Mouse (Mus musculus) limb, embryonic 11.5 days (tissue): ENCODE data around the gene 2210407C18Rik. TPM values are rescaled to one million over a fixed set of nuclear protein-coding genes. Genes with fewer than 3 reads are reported as not detected.

Experiments
- ATAC-seq: fragments of 200-750 bp; cut with Nextera tagmentation; 2 replicates; pipeline ENCODE4 v1.8.0; 2017; ENCODE audit warnings: low read depth; ENCODE audit not compliant: insufficient number of reproducible peaks, low FRiP score, low TSS enrichment
- DNase-seq: peaks from one replicate; pipeline ENCODE4 v3.0.0-alpha.2; 2015; ENCODE audit warnings: low spot score
- H3K27ac ChIP-seq: fragments of 300-500 bp; sonication (generic); replicated peaks from 2 replicates; pipeline ENCODE4 v1.5.1; 2014; ENCODE audit warnings: low read depth, mild to moderate bottlenecking, low read length
- H3K27me3 ChIP-seq: fragments of 300-500 bp; sonication (generic); 2 replicates; pipeline ENCODE4 v1.6.1; 2014; ENCODE audit warnings: mild to moderate bottlenecking, low read length, mixed read lengths; ENCODE audit not compliant: control insufficient read depth, insufficient read depth
- H3K36me3 ChIP-seq: fragments of 300-500 bp; sonication (generic); 2 replicates; pipeline ENCODE4 v1.6.1; 2014; ENCODE audit warnings: mild to moderate bottlenecking, low read length, moderate library complexity, mixed read lengths; ENCODE audit not compliant: control insufficient read depth, insufficient read depth
- H3K4me1 ChIP-seq: fragments of 300-500 bp; sonication (generic); 2 replicates; pipeline ENCODE4 v1.6.1; 2014; ENCODE audit warnings: low read length, mixed read lengths; ENCODE audit not compliant: control insufficient read depth, insufficient read depth
- H3K4me2 ChIP-seq: fragments of 300-500 bp; sonication (generic); 2 replicates; pipeline ENCODE4 v1.6.1; 2014; ENCODE audit warnings: low read depth, mild to moderate bottlenecking, moderate library complexity; ENCODE audit not compliant: severe bottlenecking
- H3K4me3 ChIP-seq: fragments of 300-500 bp; sonication (generic); 2 replicates; pipeline ENCODE4 v1.5.1; 2014; ENCODE audit warnings: low read depth, low read length
- H3K9ac ChIP-seq: fragments of 300-500 bp; sonication (generic); 2 replicates; pipeline ENCODE4 v1.6.1; 2014; ENCODE audit warnings: mild to moderate bottlenecking, low read length
- H3K9me3 ChIP-seq: fragments of 300-500 bp; sonication (generic); 2 replicates; pipeline ENCODE4 v1.6.1; 2016; ENCODE audit warnings: low read length; ENCODE audit not compliant: control insufficient read depth
- WGBS: fragments of 180-500 bp; shearing (Covaris S2); extraction: QIAGEN DNeasy Blood & Tissue Kit; methylation state at CpG from one replicate; pipeline ENCODE4 v1.1.7; 2014; 5-methylcytosine and 5-hydroxymethylcytosine counted together
- polyA plus RNA-seq: library from polyadenylated mRNA; unstranded; fragments of >200 nt; fragmentation: Nextera tagmentation; extraction: Ambion mirVana; gene quantifications from 2 replicates; pipeline ENCODE4 v1.2.1, GENCODE M21; 2014

Gene 2210407C18Rik
- polyA plus RNA-seq, result not detected in 2 replicates

DNA sequence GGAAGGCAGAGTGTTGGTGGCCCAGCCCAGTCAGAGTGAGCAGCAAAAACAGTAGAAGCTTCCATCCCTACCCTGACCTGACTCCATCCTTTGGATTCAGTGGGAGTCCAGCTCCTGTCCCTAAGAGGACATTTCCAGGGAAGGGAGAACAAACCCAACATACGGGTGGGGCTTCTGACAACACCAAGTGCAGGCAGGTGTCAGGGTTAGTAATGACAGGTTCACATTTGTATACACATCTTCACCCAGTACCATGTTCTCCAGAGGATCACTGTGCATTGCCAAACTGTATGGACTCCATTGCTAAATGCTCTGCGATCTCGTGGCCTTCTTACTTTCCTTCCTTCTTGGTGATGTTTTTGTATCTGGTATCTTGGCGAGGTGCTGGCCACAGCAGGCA is at the start of gene 2210407C18Rik:
Gene 2210407C18Rik (minus strand): TSS at position 101 of the 400 bp plus-strand sequence.
- no peaks in the 10 kb centered on the region for H3K36me3 ChIP-seq
- H3K9ac ChIP-seq, result no peak within 1 kb of the TSS
- 90% methylated on average over 4 of the region's 4 CpGs for WGBS
- no peaks in the 10 kb centered on the region for H3K9me3 ChIP-seq
- no peak within 1 kb of the TSS for H3K4me3 ChIP-seq
- DNase-seq (no peak), ATAC-seq (no peak)
- no peak within 1 kb of the TSS for H3K27ac ChIP-seq
- H3K4me1 ChIP-seq, result no peaks in the 10 kb centered on the region
- no peak within 1 kb of the TSS for H3K4me2 ChIP-seq
- no peaks in the 10 kb centered on the region for H3K27me3 ChIP-seq

DNA sequence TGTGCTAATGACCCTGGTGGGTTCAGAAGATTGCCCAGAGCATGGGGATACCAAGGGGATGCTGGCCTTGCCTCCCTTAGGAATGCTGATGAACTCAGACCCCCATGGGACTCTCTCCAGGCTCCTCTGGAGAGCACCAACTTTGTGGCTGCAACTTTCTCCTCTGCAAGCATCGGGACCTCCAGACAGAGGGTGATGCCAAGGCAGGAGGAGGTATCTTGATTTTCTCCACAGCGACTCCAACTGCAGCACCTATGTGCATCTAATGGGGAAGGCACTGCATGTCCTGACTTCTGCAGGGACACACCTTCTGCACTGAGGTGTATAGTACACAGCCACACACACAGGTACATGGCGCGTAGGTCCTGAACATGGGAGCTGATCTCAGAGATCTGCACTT is 42.7 kb upstream of the 2210407C18Rik start, which contains the start of gene Olfr322:
Gene Olfr322 (plus strand): TSS at position 187 of the 400 bp plus-strand sequence.
- H3K27me3 ChIP-seq, result no peaks in the 10 kb centered on the region
- no peak within 1 kb of the TSS for H3K4me2 ChIP-seq
- ATAC-seq, result no peak
- WGBS, result 83% methylated on average over 4 of the region's 4 CpGs
- H3K4me1 ChIP-seq, result no peaks in the 10 kb centered on the region
- no peak within 1 kb of the TSS for H3K27ac ChIP-seq
- H3K9ac ChIP-seq, result no peak within 1 kb of the TSS
- no peaks in the 10 kb centered on the region for H3K36me3 ChIP-seq
- no peak within 1 kb of the TSS for H3K4me3 ChIP-seq
- no peak for DNase-seq
- no peaks in the 10 kb centered on the region for H3K9me3 ChIP-seq

DNA sequence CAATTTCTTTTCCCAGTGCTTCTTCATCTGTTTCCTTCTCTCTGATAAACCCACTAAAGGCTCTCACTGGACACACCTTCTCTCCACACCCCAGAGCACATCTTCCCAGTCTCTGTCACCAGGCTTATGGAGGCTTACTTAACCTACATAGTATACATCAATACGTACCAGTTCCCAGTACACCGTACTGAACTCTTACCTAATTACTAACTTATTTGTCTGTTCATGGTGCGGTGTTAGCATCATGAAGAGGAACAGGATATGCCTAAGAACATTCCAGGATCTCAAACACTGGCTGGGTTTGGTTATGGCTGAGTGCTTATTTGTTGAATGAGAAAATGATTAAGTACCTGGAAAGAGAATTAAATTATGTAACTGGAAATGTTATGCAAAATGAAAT is 39.3 kb upstream of the 2210407C18Rik start:
- Histone ChIP-seq H3K4me3 (no peak overlapping the region), H3K9ac (no peak overlapping the region), H3K27me3 (no peaks in the 10 kb centered on the region), H3K4me2 (no peak overlapping the region), H3K27ac (no peak overlapping the region), H3K4me1 (no peaks in the 10 kb centered on the region), H3K9me3 (no peaks in the 10 kb centered on the region), H3K36me3 (no peaks in the 10 kb centered on the region)
- DNase-seq, result no peak
- ATAC-seq, result no peak
- 93% methylated on average over 3 of the region's 3 CpGs for WGBS

DNA sequence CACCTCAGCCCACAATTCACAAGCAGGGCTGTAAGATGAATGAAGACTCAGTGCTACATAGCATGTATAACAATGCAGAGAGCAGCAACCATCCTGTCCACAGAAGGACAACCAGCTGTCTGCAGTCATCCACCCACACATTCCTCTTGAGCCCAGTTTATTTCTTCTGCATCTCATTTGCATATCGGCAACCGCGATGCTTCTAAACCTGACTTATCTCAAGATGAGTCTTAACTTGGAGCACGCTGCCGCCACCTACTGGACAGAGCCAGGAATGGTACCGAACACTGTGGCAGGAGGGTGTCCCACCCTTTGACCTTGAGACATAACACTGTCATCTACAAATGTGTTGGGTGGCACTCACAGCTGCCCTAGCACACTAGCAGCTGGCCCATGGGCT is 27.5 kb upstream of the 2210407C18Rik start:
- peak; percentile 58 for DNase-seq
- no peak overlapping the region for H3K27ac ChIP-seq
- 0 out of 2 replicates have a peak, but pooled peaks cover 5% of the 10 kb centered on the region for H3K4me1 ChIP-seq
- H3K4me2 ChIP-seq, result no peak overlapping the region
- H3K36me3 ChIP-seq, result no peaks in the 10 kb centered on the region
- H3K9me3 ChIP-seq, result no peaks in the 10 kb centered on the region
- ATAC-seq, result no peak
- no peak overlapping the region for H3K4me3 ChIP-seq
- 37% methylated on average over 6 of the region's 6 CpGs for WGBS
- H3K27me3 ChIP-seq, result peaks cover 4% of the 10 kb centered on the region; the same call in 1 of the 2 replicates
- no peak overlapping the region for H3K9ac ChIP-seq

DNA sequence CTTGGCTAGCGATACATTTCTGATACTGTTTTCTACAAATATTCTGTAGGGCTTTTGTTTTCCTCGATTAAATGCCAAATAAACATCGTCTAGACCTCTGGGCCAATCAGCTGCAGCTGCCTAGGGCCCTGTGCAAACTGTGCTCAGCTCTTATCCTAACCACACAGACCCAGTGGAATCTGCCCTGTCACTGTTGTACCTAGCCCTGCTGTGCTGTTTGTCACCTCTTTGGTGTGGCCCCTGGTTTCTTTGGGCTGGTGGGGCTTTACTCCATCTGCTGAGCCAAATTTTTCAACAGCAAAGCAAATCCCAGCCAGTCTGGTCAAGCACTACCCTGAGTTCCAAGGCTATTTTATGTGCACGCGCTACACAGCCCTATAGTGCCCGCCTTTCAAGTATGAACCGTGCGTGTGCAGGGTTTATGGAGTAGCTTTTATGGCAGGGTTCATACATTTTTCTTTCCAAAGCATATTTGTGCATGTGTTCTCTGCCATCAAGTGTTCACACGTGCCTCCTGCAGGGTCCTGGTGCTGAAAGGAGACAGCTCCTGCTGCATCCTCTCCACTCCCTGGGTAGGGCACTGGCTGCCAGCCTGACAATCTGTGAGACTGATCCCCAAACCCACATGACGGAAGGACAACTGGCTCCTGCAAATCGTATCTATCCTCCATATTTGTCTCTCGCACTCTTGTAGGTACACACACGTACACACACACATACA is 25.9 kb upstream of the 2210407C18Rik start:
- no peak overlapping the region for H3K4me2 ChIP-seq
- H3K9me3 ChIP-seq, result no peaks in the 10 kb centered on the region
- no peak overlapping the region for H3K9ac ChIP-seq
- H3K4me3 ChIP-seq, result no peak overlapping the region
- no peak for DNase-seq
- peaks cover 4% of the 10 kb centered on the region; the same call in 1 of the 2 replicates for H3K27me3 ChIP-seq
- H3K27ac ChIP-seq, result no peak overlapping the region
- no peak for ATAC-seq
- H3K36me3 ChIP-seq, result no peaks in the 10 kb centered on the region
- H3K4me1 ChIP-seq, result 0 out of 2 replicates have a peak, but pooled peaks cover 5% of the 10 kb centered on the region
- 84% methylated on average over 13 of the region's 13 CpGs for WGBS

DNA sequence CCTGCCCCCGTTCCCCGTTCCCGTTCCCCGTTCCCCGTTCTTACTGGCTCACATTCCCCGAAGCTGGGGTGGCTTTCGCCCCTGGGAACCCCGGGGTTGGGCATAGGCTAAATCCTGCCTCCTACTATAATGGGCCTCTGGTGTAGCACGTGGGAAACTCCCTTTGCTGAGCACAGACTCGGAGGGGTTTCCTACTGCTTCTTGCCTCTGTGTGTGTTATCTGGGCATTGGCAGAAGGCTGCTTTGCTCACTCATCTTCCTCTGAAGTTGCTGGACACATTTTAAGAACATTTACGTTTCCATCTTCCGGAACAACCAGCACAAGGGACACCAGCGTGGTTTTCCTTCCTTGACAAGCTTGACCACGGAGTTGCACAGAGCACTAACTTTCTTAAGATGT is 25.2 kb upstream of the 2210407C18Rik start:
- Histone ChIP-seq H3K4me3 (peak overlapping the region; percentile 27; the same call in 1 of the 2 replicates), H3K27ac (no peak overlapping the region), H3K4me2 (no peak overlapping the region), H3K36me3 (no peaks in the 10 kb centered on the region), H3K9ac (no peak overlapping the region), H3K4me1 (0 out of 2 replicates have a peak, but pooled peaks cover 5% of the 10 kb centered on the region), H3K27me3 (peaks cover 4% of the 10 kb centered on the region; the same call in 1 of the 2 replicates), H3K9me3 (no peaks in the 10 kb centered on the region)
- DNase-seq (no peak), ATAC-seq (no peak)
- 32% methylated on average over 14 of the region's 14 CpGs for WGBS

DNA sequence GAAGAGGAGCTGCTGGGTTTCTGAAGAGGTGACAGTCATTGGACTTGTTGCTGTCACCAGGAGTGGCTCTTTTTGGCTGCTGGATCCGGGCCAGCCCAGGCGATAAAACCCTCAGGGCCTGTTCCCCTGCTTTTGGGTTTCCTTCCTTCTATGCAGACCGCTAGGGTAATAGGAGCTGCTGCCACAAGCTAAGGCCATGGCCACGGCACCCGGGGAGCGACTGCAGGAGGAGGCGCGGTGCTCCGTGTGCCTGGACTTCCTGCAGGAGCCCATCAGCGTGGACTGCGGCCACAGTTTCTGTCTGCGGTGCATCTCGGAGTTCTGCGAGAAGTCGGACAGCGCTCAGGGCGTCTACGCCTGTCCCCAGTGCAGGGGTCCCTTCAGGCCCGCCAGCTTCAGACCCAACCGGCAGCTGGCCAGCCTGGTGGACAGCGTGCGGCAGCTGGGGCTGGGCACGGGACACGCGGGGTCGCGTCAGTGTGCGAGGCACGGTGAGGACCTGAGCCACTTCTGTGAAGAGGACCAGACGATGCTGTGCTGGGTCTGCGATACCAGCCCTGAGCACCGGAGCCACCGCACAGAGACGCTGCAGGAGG is 24.5 kb upstream of the 2210407C18Rik start, which contains the start of gene Trim58:
Gene Trim58 (plus strand): TSS at position 194 of the 596 bp plus-strand sequence.
- no peak within 1 kb of the TSS for H3K27ac ChIP-seq
- 0 out of 2 replicates have a peak, but pooled peaks cover 5% of the 10 kb centered on the region for H3K4me1 ChIP-seq
- peak within 1 kb of the TSS; percentile 37; the same call in 1 of the 2 replicates for H3K9ac ChIP-seq
- peak within 1 kb of the TSS; percentile 27 for H3K4me3 ChIP-seq
- peak within 1 kb of the TSS; percentile 70 for H3K4me2 ChIP-seq
- ATAC-seq, result peak; percentile 47; the same call in 1 of the 2 replicates
- no peaks in the 10 kb centered on the region for H3K36me3 ChIP-seq
- H3K9me3 ChIP-seq, result no peaks in the 10 kb centered on the region
- WGBS, result 4% methylated on average over 34 of the region's 34 CpGs
- DNase-seq, result peak; percentile 58
- H3K27me3 ChIP-seq, result peaks cover 4% of the 10 kb centered on the region; the same call in 1 of the 2 replicates

DNA sequence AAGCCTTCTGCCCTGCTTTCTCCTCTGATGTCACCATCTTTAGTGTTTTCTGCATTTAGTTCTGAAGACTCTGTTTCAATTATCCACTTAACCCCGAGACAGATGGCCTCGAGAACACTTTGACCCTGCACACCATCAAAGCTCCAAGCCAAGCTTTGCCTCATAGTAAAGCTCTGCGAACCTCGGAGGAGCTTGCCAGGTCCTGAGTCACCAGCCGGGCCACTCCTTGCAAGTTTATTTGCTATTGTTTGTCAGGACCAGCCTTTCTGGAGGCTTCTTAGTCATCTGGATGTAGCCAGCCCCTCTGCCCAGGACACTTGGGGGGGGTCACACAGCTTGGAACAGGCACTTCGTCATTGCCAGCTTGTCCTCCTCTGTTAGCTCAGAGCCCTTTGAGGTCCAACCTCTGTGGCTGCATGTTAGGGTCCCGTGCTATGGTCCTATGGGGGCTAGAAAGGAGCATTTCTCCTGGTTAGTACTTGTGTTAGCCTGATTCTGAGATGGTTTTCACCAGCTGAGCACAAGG is 22.4 kb upstream of the 2210407C18Rik start:
- Histone ChIP-seq H3K27me3 (peaks cover 4% of the 10 kb centered on the region; the same call in 1 of the 2 replicates), H3K27ac (no peak overlapping the region), H3K9me3 (no peaks in the 10 kb centered on the region), H3K36me3 (no peaks in the 10 kb centered on the region), H3K4me1 (0 out of 2 replicates have a peak, but pooled peaks cover 5% of the 10 kb centered on the region), H3K9ac (no peak overlapping the region), H3K4me3 (no peak overlapping the region), H3K4me2 (no peak overlapping the region)
- ATAC-seq, result no peak
- DNase-seq, result no peak
- WGBS, result 31% methylated on average over 7 of the region's 7 CpGs
